ENCODE assay signal across 9 mouse cellular contexts in genomic region chr14:123661091-123661491, GRCm38 (mm10). TPM values are rescaled to one million over a fixed set of nuclear protein-coding genes. Genes with fewer than 3 reads are reported as not detected.
DNase-seq lines count a peak whose midpoint lies in the region; ATAC-seq and TF ChIP-seq lines count a peak whose summit lies in the region.
"Had no signal": no experiment of that assay in that cellular context is flagged by ENCODE, and none has a peak within 500 bp of the region (broad histone marks: within the 10 kb centered on the region; RNA-seq: fewer than 3 reads in every experiment).

No protein-coding gene starts in this region.

- intact Hi-C loops in gastrocnemius, postnatal 36 days (cut with DNase I): no loop called here

- no peak overlapping the region for H3K27ac ChIP-seq in ES-Bruce4 (ENCODE audit: insufficient read depth, low read length)
- no peak overlapping the region for H3K27ac ChIP-seq in kidney, adult 2 months (ENCODE audit: insufficient read depth, low read depth, low read length)
- H3K27ac ChIP-seq in olfactory bulb, adult 2 months (ENCODE audit: insufficient read depth, low read depth, low read length): no peak overlapping the region

- no peak overlapping the region for H3K4me3 ChIP-seq in ES-Bruce4 (ENCODE audit: low read depth, low read length)
- no peak overlapping the region for H3K4me3 ChIP-seq in kidney, adult 2 months (ENCODE audit: insufficient read depth, low read depth, low read length)
- H3K4me3 ChIP-seq in olfactory bulb, adult 2 months (ENCODE audit: insufficient read depth, low read depth, low read length): peak overlapping the region; percentile 5; the same call in 1 of the 2 replicates

- TF ChIP-seq CTCF in ES-Bruce4 (IDR thresholded peaks at IDR 0.05; ENCODE audit: low read depth, low read length): peak; percentile 93
- no peak for TF ChIP-seq CTCF in kidney, adult 2 months (conservative IDR thresholded peaks at IDR 0.05; ENCODE audit: insufficient read depth, insufficient read length, low read depth, low read length)
- TF ChIP-seq CTCF in olfactory bulb, adult 2 months (IDR thresholded peaks at IDR 0.05; ENCODE audit: insufficient read depth, low read depth, low read length): peak; percentile 61

- TF ChIP-seq POLR2A in ES-Bruce4 (IDR thresholded peaks at IDR 0.05; ENCODE audit: insufficient read depth, low read length): no peak
- TF ChIP-seq POLR2A in kidney, adult 2 months (IDR thresholded peaks at IDR 0.05; ENCODE audit: low read depth, low read length): no peak
- TF ChIP-seq POLR2A in olfactory bulb, adult 2 months (IDR thresholded peaks at IDR 0.05; ENCODE audit: insufficient read depth, low read depth, low read length): no peak

- H3K9me3 ChIP-seq in ES-Bruce4 (replicated peaks; ENCODE audit: control insufficient read depth, insufficient read depth, low read length, poor library complexity, severe bottlenecking): no peaks in the 10 kb centered on the region

- no peak overlapping the region for H3K9ac ChIP-seq in ES-Bruce4 (ENCODE audit: low read depth, poor library complexity, severe bottlenecking)

- H3K27me3 ChIP-seq in ES-Bruce4 (ENCODE audit: control insufficient read depth, insufficient read depth, low read length, poor library complexity, severe bottlenecking): no peaks in the 10 kb centered on the region
- H3K27me3 ChIP-seq in kidney, adult 2 months (replicated peaks; ENCODE audit: control insufficient read depth, insufficient read depth, low read length): no peaks in the 10 kb centered on the region

- H3K4me1 ChIP-seq in ES-Bruce4 (ENCODE audit: control insufficient read depth, insufficient read depth, low read length): no peaks in the 10 kb centered on the region
- H3K4me1 ChIP-seq in kidney, adult 2 months (ENCODE audit: control insufficient read depth, insufficient read depth, low read length): no peaks in the 10 kb centered on the region
- H3K4me1 ChIP-seq in olfactory bulb, adult 2 months (ENCODE audit: control insufficient read depth, insufficient read depth, low read length): peaks cover 8% of the 10 kb centered on the region

- DNase-seq in adrenal gland, adult 8-10 months: peak; percentile 11
- DNase-seq in embryo, embryonic 11.5 days (ENCODE audit: low read depth, low spot score): peak; percentile 29
- peak; percentile 29 to 32 for DNase-seq in gastrocnemius, postnatal 36 days
- peak; percentile 14 for DNase-seq in kidney, adult 2 months
- DNase-seq in liver: peak; percentile 43

- 0 out of 2 replicates have a peak, but pooled peaks have one; percentile 23 for TF ChIP-seq EP300 in ES-Bruce4 (IDR thresholded peaks at IDR 0.05; ENCODE audit: insufficient read depth, low read depth, low read length)

- 17% methylated on average over 20 of the region's 20 CpGs for WGBS in kidney, adult 2 months
- 24% methylated on average over 20 of the region's 20 CpGs for WGBS in olfactory bulb, adult 2 months

- H3K36me3 ChIP-seq in ES-Bruce4 (ENCODE audit: control insufficient read depth, insufficient read depth, low read length, poor library complexity, severe bottlenecking): no peaks in the 10 kb centered on the region
- no peaks in the 10 kb centered on the region for H3K36me3 ChIP-seq in kidney, adult 2 months (ENCODE audit: control insufficient read depth, insufficient read depth, low read length)

- ATAC-seq in granulocyte monocyte progenitor cell, adult 5-6 weeks (replicated peaks; ENCODE audit: poor library complexity, severe bottlenecking): no peak

RNA-seq across cellular contexts. Expression of gene Itgbl1, which starts 1.3 kb away (rescaled TPM):
- 0.20 and 0.24 TPM in 2 replicates for polyA plus RNA-seq in ES-Bruce4 (2011; ENCODE audit: insufficient read depth, insufficient read length, low read depth, missing spikeins)
- total RNA-seq in adrenal gland, adult 8-10 months (2022): 1 to 10 TPM; 1.9 to 4.6 (median 2.4) TPM
- total RNA-seq in gastrocnemius, postnatal 36 days (2021): 1 to 10 TPM; 6.3 to 6.5 TPM
- 0.25 and 0.69 TPM in 2 replicates for polyA plus RNA-seq in kidney, adult 2 months (2012; rRNA removed)
- polyA plus RNA-seq in olfactory bulb, adult 2 months (2012; ENCODE audit: insufficient read depth, insufficient read length, low replicate concordance, missing spikeins): not detected in 2 replicates
- not detected in 2 replicates for total RNA-seq in granulocyte monocyte progenitor cell, adult 5-6 weeks (2014; fragmentation: Nextera tagmentation)
- not detected in 2 replicates for total RNA-seq in granulocyte monocyte progenitor cell, adult 5-6 weeks (2017)
- total RNA-seq: hematopoietic stem cell, adult 5-6 weeks had no signal

RNA-seq across cellular contexts. Expression of gene Nalcn, which starts 34.1 kb away (rescaled TPM):
- polyA plus RNA-seq in ES-Bruce4 (2011; ENCODE audit: insufficient read depth, insufficient read length, low read depth, missing spikeins): 0.75 and 0.91 TPM in 2 replicates
- 10 to 100 TPM in 2 of 4 experiments, 1 to 10 TPM in 2; 8.3 to 14.7 (median 10.6) TPM for total RNA-seq in adrenal gland, adult 8-10 months (2022)
- under 1 TPM; 0.15 to 0.18 TPM for total RNA-seq in gastrocnemius, postnatal 36 days (2021)
- 0.08 and 0.16 TPM in 2 replicates for polyA plus RNA-seq in kidney, adult 2 months (2012; rRNA removed)
- not detected in 2 replicates for polyA plus RNA-seq in olfactory bulb, adult 2 months (2012; ENCODE audit: insufficient read depth, insufficient read length, low replicate concordance, missing spikeins)
- total RNA-seq in granulocyte monocyte progenitor cell, adult 5-6 weeks (2014; fragmentation: Nextera tagmentation): not detected in 2 replicates
- total RNA-seq in granulocyte monocyte progenitor cell, adult 5-6 weeks (2017): not detected in 2 replicates
- total RNA-seq: hematopoietic stem cell, adult 5-6 weeks had no signal

Comparison
In these comparisons a context has a peak if more than half of its experiments do, and no peak if none do; other contexts are left out.
1. RNA of gene Nalcn, which starts 34.1 kb away (total RNA-seq): 8.3 to 14.7 TPM in adrenal gland, adult 8-10 months; 0.15 to 0.18 TPM in gastrocnemius, postnatal 36 days and not detected in granulocyte monocyte progenitor cell, adult 5-6 weeks; every median in the first group is over 4 times any median in the second.
2. Peak in every context shown above with its lines, with median percentiles within 50 percentile points of each other: DNase-seq.